In genomic region chr8:77487590-77488214, GRCm38 (mm10) we compare ENCODE assay signal across 11 mouse cellular contexts. TPM values are rescaled to one million over a fixed set of nuclear protein-coding genes. Genes with fewer than 3 reads are reported as not detected.
DNase-seq lines count a peak whose midpoint lies in the region; ATAC-seq lines count a peak whose summit lies in the region.
"Had no signal": no experiment of that assay in that cellular context is flagged by ENCODE, and none has a peak within 500 bp of the region (broad histone marks: within the 10 kb centered on the region; RNA-seq: fewer than 3 reads in every experiment).

No protein-coding gene starts in this region.

- no peak overlapping the region for H3K4me3 ChIP-seq in stomach, embryonic 16.5 days (replicated peaks; ENCODE audit: low read length)
- H3K4me3 ChIP-seq: midbrain, embryonic 12.5 days had no signal

- H3K27ac ChIP-seq in stomach, embryonic 16.5 days (ENCODE audit: low read length): peak overlapping the region; percentile 89
- H3K27ac ChIP-seq: midbrain, embryonic 12.5 days had no signal

- H3K27me3 ChIP-seq in stomach, embryonic 16.5 days (ENCODE audit: control insufficient read depth, insufficient read depth, low read length): no peaks in the 10 kb centered on the region
- H3K27me3 ChIP-seq: midbrain, embryonic 12.5 days had no signal

- no peak overlapping the region for H3K4me2 ChIP-seq in stomach, embryonic 16.5 days (ENCODE audit: low read depth, low read length)
- H3K4me2 ChIP-seq: midbrain, embryonic 12.5 days had no signal

- H3K4me1 ChIP-seq in stomach, embryonic 16.5 days (ENCODE audit: control insufficient read depth, insufficient read depth, low read length): peaks cover 63% of the 10 kb centered on the region
- H3K4me1 ChIP-seq: midbrain, embryonic 12.5 days had no signal

- intact Hi-C loops in heart, postnatal 10 days (cut with DNase I): no loop called here

- no peaks in the 10 kb centered on the region for H3K9me3 ChIP-seq in stomach, embryonic 16.5 days (replicated peaks; ENCODE audit: control insufficient read depth, low read length)
- H3K9me3 ChIP-seq: midbrain, embryonic 12.5 days had no signal

- no peak for ATAC-seq in stomach, embryonic 16.5 days (ENCODE audit: insufficient read depth, low FRiP score)

- H3K36me3 ChIP-seq in stomach, embryonic 16.5 days (ENCODE audit: control insufficient read depth, insufficient read depth, low read length): no peaks in the 10 kb centered on the region
- H3K36me3 ChIP-seq: midbrain, embryonic 12.5 days had no signal

- 40% methylated on average over 10 of the region's 10 CpGs for WGBS in stomach, embryonic 16.5 days

- H3K9ac ChIP-seq in stomach, embryonic 16.5 days (ENCODE audit: low read length): 0 out of 2 replicates have a peak overlapping the region, but pooled peaks have one; percentile 8
- H3K9ac ChIP-seq: midbrain, embryonic 12.5 days had no signal

- DNase-seq in gastrocnemius, postnatal 25 days: peak; percentile 30
- DNase-seq in gastrocnemius, postnatal 10 days: no peak
- DNase-seq in lung, postnatal 10 days: peak; percentile 50
- no peak for DNase-seq in lung, postnatal 4 days
- peak; percentile 44 to 62 for DNase-seq in heart, postnatal 10 days
- DNase-seq in left cerebral cortex, adult 8-10 months (ENCODE audit: low spot score in 2 of 2): no peak
- no peak for DNase-seq in thymus, postnatal 10 days (ENCODE audit: low spot score in 2 of 2)
- DNase-seq: cerebellum, adult 9-10 months; kidney, adult 18-20 months had no signal

RNA-seq across cellular contexts. Expression of gene Arhgap10, which starts 30.1 kb away (rescaled TPM):
- 10 to 100 TPM; 48.2 to 58.2 TPM for total RNA-seq in gastrocnemius, postnatal 25 days (2021)
- 10 to 100 TPM; 56.8 to 57.2 TPM for total RNA-seq in gastrocnemius, postnatal 10 days (2021)
- 10 to 100 TPM; 54.5 to 54.6 TPM for total RNA-seq in heart, postnatal 10 days (2021)
- polyA plus RNA-seq in stomach, embryonic 16.5 days (2015; fragmentation: Nextera tagmentation; extraction: Ambion mirVana): 32.8 and 33.4 TPM in 2 replicates
- 10 to 100 TPM; 41.5 to 46.8 (median 43.3) TPM for total RNA-seq in left cerebral cortex, adult 8-10 months (2022)

Comparison
In these comparisons a context has a peak if more than half of its experiments do, and no peak if none do; other contexts are left out.
1. DNase-seq: peak in gastrocnemius, postnatal 25 days (single experiment), lung, postnatal 10 days (single experiment) and heart, postnatal 10 days (2 of 2); none in gastrocnemius, postnatal 10 days (single experiment), lung, postnatal 4 days (0 of 2), left cerebral cortex, adult 8-10 months (0 of 2) and thymus, postnatal 10 days (0 of 2).